Mouse (Mus musculus): Measurements from ENCODE around the gene Tmem136.

Tmem136 gene

GRCm38 (mm10) chr9:43107555-43107954 lies 8.8 kb downstream of the Tmem136 start:
- peak; percentile 33 for DNase-seq

- DNase-seq, result peak; percentile 65
Measured at GRCm38 (mm10) chr9:43107187-43107517, 9.2 kb downstream of the Tmem136 start, which contains the start of gene Arhgef12. Gene Arhgef12, minus strand, starts transcription at chr9:43107239.

- peak; percentile 36 for DNase-seq
Measured at GRCm38 (mm10) chr9:43106426-43107186, 9.8 kb downstream of the Tmem136 start.

GRCm38 (mm10) chr9:43105664-43106361 lies 10.6 kb downstream of the Tmem136 start:
- peak; percentile 92 for DNase-seq

GRCm38 (mm10) chr9:43104873-43105663 lies 11.3 kb downstream of the Tmem136 start:
- DNase-seq, result no peak

- no peak for DNase-seq
Measured at GRCm38 (mm10) chr9:43104526-43104872, 11.9 kb downstream of the Tmem136 start.

- DNase-seq, result no peak
Measured at GRCm38 (mm10) chr9:43103675-43104299, 12.6 kb downstream of the Tmem136 start.

- no peak for DNase-seq
Measured at GRCm38 (mm10) chr9:43102931-43103330, 13.4 kb downstream of the Tmem136 start.

GRCm38 (mm10) chr9:43101936-43102595 lies 14.3 kb downstream of the Tmem136 start:
- no peak for DNase-seq

GRCm38 (mm10) chr9:43098922-43099321 lies 17.4 kb downstream of the Tmem136 start:
- DNase-seq, result no peak

GRCm38 (mm10) chr9:43097801-43098557 lies 18.4 kb downstream of the Tmem136 start:
- no peak for DNase-seq

GRCm38 (mm10) chr9:43096337-43096736 lies 20.0 kb downstream of the Tmem136 start:
- DNase-seq, result no peak

- DNase-seq, result no peak
Measured at GRCm38 (mm10) chr9:43094828-43095227, 21.5 kb downstream of the Tmem136 start.

GRCm38 (mm10) chr9:43093803-43094202 lies 22.6 kb downstream of the Tmem136 start:
- no peak for DNase-seq

- DNase-seq, result no peak
Measured at GRCm38 (mm10) chr9:43085686-43086285, 30.6 kb downstream of the Tmem136 start.

GRCm38 (mm10) chr9:43084496-43085362 lies 31.6 kb downstream of the Tmem136 start:
- no peak for DNase-seq

GRCm38 (mm10) chr9:43083441-43084055 lies 32.8 kb downstream of the Tmem136 start:
- DNase-seq, result no peak

GRCm38 (mm10) chr9:43078711-43079110 lies 37.7 kb downstream of the Tmem136 start:
- no peak for DNase-seq

GRCm38 (mm10) chr9:43076163-43076562 lies 40.2 kb downstream of the Tmem136 start:
- no peak for DNase-seq

- no peak for DNase-seq
Measured at GRCm38 (mm10) chr9:43074611-43075010, 41.8 kb downstream of the Tmem136 start.
